Mouse (Mus musculus) hindbrain, embryonic 15.5 days (tissue): ENCODE measurements at regions not wholly inside any gene's neighbourhood (a gene's known extent, or its start where the extent isn't known, plus 50 kb on each side); places are given as distances from the start of the nearest gene placed in this dataset.

Source experiments
- ATAC-seq: fragments of 200-750 bp; cut with Nextera tagmentation; 2 replicates; pipeline ENCODE4 v1.8.0; 2017; ENCODE audit warnings: low read depth, moderate number of reproducible peaks, moderate TSS enrichment; ENCODE audit not compliant: low FRiP score
- H3K27ac ChIP-seq: fragments of 300-500 bp; sonication (generic); replicated peaks from 2 replicates; pipeline ENCODE4 v1.5.1; 2015; ENCODE audit warnings: mild to moderate bottlenecking, inconsistent platforms
- H3K27me3 ChIP-seq: fragments of 300-500 bp; sonication (generic); 2 replicates; pipeline ENCODE4 v1.6.1; 2015; ENCODE audit warnings: control low read depth, inconsistent platforms
- H3K36me3 ChIP-seq: fragments of 300-500 bp; sonication (generic); 2 replicates; pipeline ENCODE4 v1.6.1; 2015; ENCODE audit warnings: control low read depth, inconsistent platforms
- H3K4me1 ChIP-seq: fragments of 300-500 bp; sonication (generic); replicated peaks from 2 replicates; pipeline ENCODE4 v1.6.1; 2015; ENCODE audit warnings: control low read depth, inconsistent platforms
- H3K4me2 ChIP-seq: fragments of 300-500 bp; sonication (generic); 2 replicates; pipeline ENCODE4 v1.6.1; 2015; ENCODE audit warnings: moderate library complexity, mild to moderate bottlenecking, inconsistent platforms
- H3K4me3 ChIP-seq: fragments of 300-500 bp; sonication (generic); 2 replicates; pipeline ENCODE4 v1.5.1; 2015; ENCODE audit warnings: mild to moderate bottlenecking, inconsistent platforms
- H3K9ac ChIP-seq: fragments of 300-500 bp; sonication (generic); 2 replicates; pipeline ENCODE4 v1.6.1; 2015; ENCODE audit warnings: inconsistent platforms
- H3K9me3 ChIP-seq: fragments of 300-500 bp; sonication (generic); 2 replicates; pipeline ENCODE4 v1.6.1; 2016; ENCODE audit warnings: control low read depth, inconsistent platforms
- WGBS: fragments of 180-500 bp; shearing (Covaris S2); methylation state at CpG from one replicate; pipeline ENCODE4 v1.1.7; 2015; 5-methylcytosine and 5-hydroxymethylcytosine counted together

- Histone ChIP-seq H3K27me3 (no peaks in the 10 kb centered on the region), H3K36me3 (no peaks in the 10 kb centered on the region), H3K27ac (no peak overlapping the region), H3K4me2 (no peak overlapping the region), H3K4me3 (no peak overlapping the region), H3K4me1 (no peaks in the 10 kb centered on the region), H3K9ac (no peak overlapping the region), H3K9me3 (no peaks in the 10 kb centered on the region)
- no peak for ATAC-seq
- 83% methylated on average over 2 of the region's 2 CpGs for WGBS
These were observed 539.8 kb upstream of the Cdh5 start for GRCm38 (mm10) chr8:103561606-103562005.

- ATAC-seq: peak; percentile 61; the same call in 1 of the 2 replicates
- H3K27ac ChIP-seq: no peak overlapping the region
- 0 out of 2 replicates have a peak, but pooled peaks cover 3% of the 10 kb centered on the region for H3K27me3 ChIP-seq
- H3K4me2 ChIP-seq: no peak overlapping the region
- 46% methylated on average over 11 of the region's 11 CpGs for WGBS
- no peak overlapping the region for H3K9ac ChIP-seq
- no peaks in the 10 kb centered on the region for H3K9me3 ChIP-seq
- H3K4me3 ChIP-seq: no peak overlapping the region
- no peaks in the 10 kb centered on the region for H3K4me1 ChIP-seq
- H3K36me3 ChIP-seq: no peaks in the 10 kb centered on the region
These were observed 530.5 kb upstream of the Cdh5 start for GRCm38 (mm10) chr8:103570864-103571425.

DNA sequence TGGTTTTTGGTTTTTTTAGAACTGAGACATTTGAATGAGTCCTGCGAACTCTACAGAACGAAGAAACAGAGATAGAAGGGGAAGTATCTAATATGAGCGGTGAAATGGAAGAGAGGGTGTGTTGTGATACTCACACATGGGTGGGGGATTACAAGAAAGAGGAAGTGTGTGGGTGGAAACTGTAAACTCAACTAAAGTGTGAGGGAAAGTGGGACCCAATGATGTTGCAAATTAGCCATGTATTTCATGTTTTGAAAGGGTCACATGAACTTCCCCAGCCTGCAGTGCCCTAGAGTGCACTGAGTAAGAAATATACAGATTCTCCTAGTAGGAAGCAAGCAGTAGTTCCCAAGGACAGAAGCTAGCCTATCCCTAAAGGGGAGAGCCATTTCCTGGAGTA, 524.3 kb upstream of the Cdh5 start:
- WGBS: 92% methylated on average over 3 of the region's 3 CpGs
- H3K4me3 ChIP-seq: no peak overlapping the region
- no peak overlapping the region for H3K4me2 ChIP-seq
- no peak for ATAC-seq
- H3K27me3 ChIP-seq: 0 out of 2 replicates have a peak, but pooled peaks cover 3% of the 10 kb centered on the region
- no peak overlapping the region for H3K9ac ChIP-seq
- no peak overlapping the region for H3K27ac ChIP-seq
- H3K9me3 ChIP-seq: no peaks in the 10 kb centered on the region
- H3K36me3 ChIP-seq: no peaks in the 10 kb centered on the region
- no peaks in the 10 kb centered on the region; the same call in 1 of the 2 replicates for H3K4me1 ChIP-seq

DNA sequence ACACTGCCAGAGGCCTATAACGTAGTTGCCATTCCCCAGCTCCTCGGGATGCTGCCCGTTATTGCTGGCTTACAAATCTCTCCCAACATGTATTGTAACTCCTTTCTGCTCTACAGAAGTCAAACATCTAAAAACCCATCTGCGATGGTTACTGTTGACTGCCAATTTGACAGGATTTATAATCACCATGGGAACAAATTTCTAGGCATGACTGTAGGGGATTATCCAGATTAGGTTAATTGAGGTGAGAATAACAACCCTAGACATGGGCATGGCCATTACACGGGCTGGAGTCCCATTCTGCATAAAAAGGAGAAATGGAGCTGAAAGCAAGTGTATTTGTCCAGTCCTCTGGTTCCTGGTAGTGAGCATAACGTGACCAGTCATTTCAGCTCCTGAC, 523.4 kb upstream of the Cdh5 start:
- Histone ChIP-seq H3K27me3 (0 out of 2 replicates have a peak, but pooled peaks cover 3% of the 10 kb centered on the region), H3K36me3 (no peaks in the 10 kb centered on the region), H3K4me2 (no peak overlapping the region), H3K4me1 (peaks cover 6% of the 10 kb centered on the region; the same call in 1 of the 2 replicates), H3K9ac (no peak overlapping the region), H3K27ac (no peak overlapping the region), H3K9me3 (no peaks in the 10 kb centered on the region), H3K4me3 (no peak overlapping the region)
- 72% methylated on average over 6 of the region's 6 CpGs for WGBS
- ATAC-seq: no peak

GRCm38 (mm10) chr8:103608291-103608690, 493.1 kb upstream of the Cdh5 start:
- no peaks in the 10 kb centered on the region for H3K36me3 ChIP-seq
- ATAC-seq: no peak
- H3K4me1 ChIP-seq: no peaks in the 10 kb centered on the region
- 98% methylated on average over 6 of the region's 6 CpGs for WGBS
- no peaks in the 10 kb centered on the region for H3K9me3 ChIP-seq
- H3K9ac ChIP-seq: no peak overlapping the region
- no peak overlapping the region for H3K4me2 ChIP-seq
- no peaks in the 10 kb centered on the region for H3K27me3 ChIP-seq
- no peak overlapping the region for H3K27ac ChIP-seq
- H3K4me3 ChIP-seq: no peak overlapping the region

- H3K4me3 ChIP-seq: no peak overlapping the region
- WGBS: 18% methylated on average over 3 of the region's 3 CpGs
- no peak overlapping the region for H3K4me2 ChIP-seq
- peaks cover 27% of the 10 kb centered on the region for H3K4me1 ChIP-seq
- no peaks in the 10 kb centered on the region for H3K27me3 ChIP-seq
- no peaks in the 10 kb centered on the region for H3K36me3 ChIP-seq
- H3K9me3 ChIP-seq: no peaks in the 10 kb centered on the region
- peak; percentile 92 for ATAC-seq
- peak overlapping the region; percentile 58; the same call in 1 of the 2 replicates for H3K27ac ChIP-seq
- no peak overlapping the region for H3K9ac ChIP-seq
These were observed 477.5 kb upstream of the Cdh5 start for GRCm38 (mm10) chr8:103623781-103624434.

- H3K4me3 ChIP-seq: no peak overlapping the region
- H3K27ac ChIP-seq: no peak overlapping the region
- no peak overlapping the region for H3K9ac ChIP-seq
- no peaks in the 10 kb centered on the region for H3K36me3 ChIP-seq
- no peaks in the 10 kb centered on the region for H3K27me3 ChIP-seq
- 64% methylated on average over 7 of the region's 7 CpGs for WGBS
- no peak for ATAC-seq
- no peak overlapping the region for H3K4me2 ChIP-seq
- H3K9me3 ChIP-seq: no peaks in the 10 kb centered on the region
- H3K4me1 ChIP-seq: peaks cover 27% of the 10 kb centered on the region
These were observed 476.1 kb upstream of the Cdh5 start for GRCm38 (mm10) chr8:103625166-103625890.

GRCm38 (mm10) chr8:103626446-103626845, 475.0 kb upstream of the Cdh5 start:
- H3K36me3 ChIP-seq: no peaks in the 10 kb centered on the region
- H3K9ac ChIP-seq: no peak overlapping the region
- no peak overlapping the region for H3K27ac ChIP-seq
- no peak for ATAC-seq
- H3K9me3 ChIP-seq: no peaks in the 10 kb centered on the region
- H3K4me3 ChIP-seq: no peak overlapping the region
- WGBS: 58% methylated on average over 4 of the region's 4 CpGs
- no peak overlapping the region for H3K4me2 ChIP-seq
- peaks cover 27% of the 10 kb centered on the region for H3K4me1 ChIP-seq
- no peaks in the 10 kb centered on the region for H3K27me3 ChIP-seq

DNA sequence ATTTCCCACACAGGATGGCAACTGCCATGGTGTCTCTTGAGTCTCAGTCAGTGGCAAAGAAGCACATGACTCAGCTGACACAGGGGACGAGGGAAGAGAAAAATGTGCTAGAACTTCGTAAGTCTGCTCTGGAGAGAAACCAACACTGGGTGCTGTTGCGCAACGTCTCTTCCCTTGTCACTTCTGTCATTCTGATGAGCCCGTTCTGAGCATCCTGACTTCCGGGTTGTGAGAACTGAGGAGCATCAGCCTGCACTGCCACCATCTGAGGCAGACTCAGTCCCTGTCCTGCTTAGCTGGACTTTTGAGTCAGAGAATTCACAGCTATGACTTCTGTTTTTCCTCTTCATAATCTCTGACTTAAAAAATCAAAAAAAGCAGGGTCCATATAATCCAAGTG, 468.9 kb upstream of the Cdh5 start:
- Histone ChIP-seq H3K27me3 (no peaks in the 10 kb centered on the region), H3K4me2 (no peak overlapping the region), H3K4me3 (no peak overlapping the region), H3K9ac (no peak overlapping the region), H3K4me1 (no peaks in the 10 kb centered on the region), H3K9me3 (no peaks in the 10 kb centered on the region), H3K27ac (no peak overlapping the region), H3K36me3 (no peaks in the 10 kb centered on the region)
- WGBS: 88% methylated on average over 6 of the region's 6 CpGs
- no peak for ATAC-seq

DNA sequence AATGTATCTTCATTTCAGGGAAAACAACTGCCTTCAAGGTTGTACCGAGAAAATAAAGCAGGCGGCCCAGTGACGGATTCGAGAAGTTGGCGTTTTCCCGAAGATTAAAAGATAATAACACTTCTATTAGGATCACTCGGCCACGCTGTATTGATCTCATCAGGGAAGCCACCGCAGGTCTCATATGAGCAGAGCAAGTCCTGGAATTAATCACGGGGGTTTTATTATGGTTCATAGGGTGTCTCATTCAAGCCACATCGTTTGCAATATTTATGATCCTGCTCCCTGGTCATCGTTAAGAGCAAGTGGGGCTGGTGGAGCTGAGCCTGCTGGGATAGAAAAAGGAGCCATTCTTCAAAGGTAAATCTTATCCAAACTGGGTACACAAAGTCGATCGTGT, 466.5 kb upstream of the Cdh5 start:
- no peak overlapping the region for H3K4me3 ChIP-seq
- H3K9ac ChIP-seq: no peak overlapping the region
- ATAC-seq: no peak
- H3K36me3 ChIP-seq: no peaks in the 10 kb centered on the region
- no peak overlapping the region for H3K4me2 ChIP-seq
- H3K9me3 ChIP-seq: no peaks in the 10 kb centered on the region
- H3K27me3 ChIP-seq: no peaks in the 10 kb centered on the region
- 62% methylated on average over 14 of the region's 14 CpGs for WGBS
- no peaks in the 10 kb centered on the region for H3K4me1 ChIP-seq
- no peak overlapping the region for H3K27ac ChIP-seq

GRCm38 (mm10) chr8:103643621-103644020, 457.8 kb upstream of the Cdh5 start:
- H3K36me3 ChIP-seq: no peaks in the 10 kb centered on the region
- ATAC-seq: no peak
- H3K9me3 ChIP-seq: no peaks in the 10 kb centered on the region
- no peak overlapping the region for H3K9ac ChIP-seq
- H3K27me3 ChIP-seq: no peaks in the 10 kb centered on the region
- WGBS: 85% methylated on average over 2 of the region's 2 CpGs
- H3K4me1 ChIP-seq: 0 out of 2 replicates have a peak, but pooled peaks cover 4% of the 10 kb centered on the region
- H3K4me2 ChIP-seq: no peak overlapping the region
- H3K4me3 ChIP-seq: no peak overlapping the region
- H3K27ac ChIP-seq: no peak overlapping the region

DNA sequence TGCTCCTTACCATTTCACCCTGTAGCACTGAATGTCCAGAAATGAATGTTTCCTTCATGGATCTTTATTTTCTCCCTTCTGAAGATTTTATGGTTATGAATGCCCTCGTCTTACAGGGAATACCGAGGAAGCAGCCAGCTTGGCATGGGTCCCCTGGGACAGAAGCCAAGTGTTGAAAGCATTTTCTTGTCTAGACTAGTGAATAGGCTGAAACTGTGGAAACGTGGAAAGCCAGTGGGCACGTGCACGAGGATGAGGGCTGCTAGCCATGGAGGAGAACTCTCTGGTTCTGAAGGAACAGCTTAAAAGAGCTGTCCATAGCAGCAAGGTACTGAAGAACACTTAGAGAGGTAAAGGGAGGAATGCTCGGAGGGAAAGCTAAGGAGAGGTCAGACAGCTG, 457.3 kb upstream of the Cdh5 start:
- no peaks in the 10 kb centered on the region for H3K36me3 ChIP-seq
- H3K9me3 ChIP-seq: no peaks in the 10 kb centered on the region
- H3K4me3 ChIP-seq: no peak overlapping the region
- 54% methylated on average over 6 of the region's 6 CpGs for WGBS
- no peak overlapping the region for H3K9ac ChIP-seq
- no peak overlapping the region for H3K27ac ChIP-seq
- H3K27me3 ChIP-seq: no peaks in the 10 kb centered on the region
- H3K4me1 ChIP-seq: 0 out of 2 replicates have a peak, but pooled peaks cover 4% of the 10 kb centered on the region
- no peak; the same call in 1 of the 2 replicates for ATAC-seq
- no peak overlapping the region for H3K4me2 ChIP-seq
